Mouse (Mus musculus) neural tube, embryonic 15.5 days (tissue): ENCODE results near the gene Adgrl3. TPM values are rescaled to one million over a fixed set of nuclear protein-coding genes. Genes with fewer than 3 reads are reported as not detected.

ENCODE experiments used
- ATAC-seq: fragments of 200-750 bp; cut with Nextera tagmentation; 2 replicates; pipeline ENCODE4 v1.8.0; 2017; ENCODE audit warnings: mild to moderate bottlenecking, moderate TSS enrichment, moderate library complexity; ENCODE audit not compliant: low FRiP score
- H3K27ac ChIP-seq: fragments of 300-500 bp; sonication (generic); replicated peaks from 2 replicates; pipeline ENCODE4 v1.5.1; 2015; ENCODE audit warnings: mild to moderate bottlenecking, inconsistent platforms
- H3K27me3 ChIP-seq: fragments of 300-500 bp; sonication (generic); replicated peaks from 2 replicates; pipeline ENCODE4 v1.6.1; 2015; ENCODE audit warnings: inconsistent platforms
- H3K36me3 ChIP-seq: fragments of 300-500 bp; sonication (generic); 2 replicates; pipeline ENCODE4 v1.6.1; 2015; ENCODE audit warnings: inconsistent platforms
- H3K4me1 ChIP-seq: fragments of 300-500 bp; sonication (generic); 2 replicates; pipeline ENCODE4 v1.6.1; 2015; ENCODE audit warnings: inconsistent platforms
- H3K4me2 ChIP-seq: fragments of 300-500 bp; sonication (generic); 2 replicates; pipeline ENCODE4 v1.6.1; 2015; ENCODE audit warnings: inconsistent platforms, mild to moderate bottlenecking, moderate library complexity
- H3K4me3 ChIP-seq: fragments of 300-500 bp; sonication (generic); replicated peaks from 2 replicates; pipeline ENCODE4 v1.5.1; 2015; ENCODE audit warnings: mild to moderate bottlenecking, inconsistent platforms
- H3K9ac ChIP-seq: fragments of 300-500 bp; sonication (generic); replicated peaks from 2 replicates; pipeline ENCODE4 v1.6.1; 2015; ENCODE audit warnings: mild to moderate bottlenecking, inconsistent platforms
- H3K9me3 ChIP-seq: fragments of 300-500 bp; sonication (generic); replicated peaks from 2 replicates; pipeline ENCODE4 v1.6.1; 2016; ENCODE audit warnings: inconsistent platforms
- WGBS: fragments of 180-500 bp; shearing (Covaris S2); methylation state at CpG from one replicate; pipeline ENCODE4 v1.1.7; 2015; ENCODE audit warnings: mixed read lengths; 5-methylcytosine and 5-hydroxymethylcytosine counted together
- polyA plus RNA-seq: library from polyadenylated mRNA; unstranded; fragments of >200 nt; fragmentation: Nextera tagmentation; extraction: Ambion mirVana; gene quantifications from 2 replicates; pipeline ENCODE4 v1.2.1, GENCODE M21; 2015

Adgrl3 gene
- polyA plus RNA-seq, 1 experiment from 2014 or later = 65.4 TPM

DNA sequence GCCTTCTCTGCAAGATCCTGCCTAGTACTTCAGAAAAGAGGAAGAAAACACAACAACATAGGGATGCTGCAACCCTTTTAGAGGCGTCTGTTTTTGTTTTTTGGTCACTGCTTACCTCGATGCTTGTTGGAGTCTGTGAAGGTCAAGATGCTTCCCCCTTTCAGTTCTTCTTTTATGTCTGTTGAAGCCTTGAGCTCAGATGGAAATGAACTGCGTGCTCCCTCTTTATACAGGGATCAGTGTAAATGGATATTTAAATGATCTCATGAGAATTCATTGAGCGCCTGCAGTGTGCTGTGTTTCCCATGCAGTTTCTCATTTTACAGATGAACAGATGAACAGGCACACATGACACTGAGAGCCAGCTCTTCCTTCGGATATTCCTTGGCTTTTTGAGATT, 136.9 kb downstream of the Adgrl3 start:
- Histone ChIP-seq H3K4me1 (peaks cover 16% of the 10 kb centered on the region), H3K9ac (no peak overlapping the region), H3K36me3 (no peaks in the 10 kb centered on the region), H3K9me3 (no peaks in the 10 kb centered on the region), H3K4me3 (no peak overlapping the region), H3K27me3 (no peaks in the 10 kb centered on the region), H3K4me2 (no peak overlapping the region), H3K27ac (0 out of 2 replicates have a peak overlapping the region, but pooled peaks have one; percentile 13)
- WGBS = 29% methylated on average over 5 of the region's 5 CpGs
- ATAC-seq = 0 out of 2 replicates have a peak, but pooled peaks have one; percentile 5

DNA sequence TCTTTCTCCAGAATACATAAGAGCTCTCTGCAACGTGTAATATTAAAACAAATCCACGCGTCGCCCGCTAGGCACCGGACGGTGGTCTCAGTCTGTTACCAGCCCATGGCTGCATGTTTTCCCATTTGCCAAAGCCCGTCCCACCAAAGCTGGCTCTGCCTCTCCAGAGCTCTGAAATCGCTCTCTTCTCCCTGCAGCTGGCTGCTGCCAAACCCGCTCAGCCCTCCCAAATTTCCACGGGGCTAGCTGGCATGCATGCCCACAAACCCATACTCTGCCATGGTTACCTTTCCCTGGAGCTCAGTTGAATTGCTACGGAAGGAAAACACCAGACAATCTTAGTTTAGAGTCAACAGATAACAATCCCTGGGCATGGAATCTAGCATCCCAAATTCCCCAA, 139.1 kb downstream of the Adgrl3 start:
- no peaks in the 10 kb centered on the region for H3K27me3 ChIP-seq
- no peak overlapping the region for H3K9ac ChIP-seq
- peaks cover 16% of the 10 kb centered on the region for H3K4me1 ChIP-seq
- no peaks in the 10 kb centered on the region for H3K9me3 ChIP-seq
- no peak overlapping the region for H3K27ac ChIP-seq
- no peak overlapping the region for H3K4me2 ChIP-seq
- H3K36me3 ChIP-seq = no peaks in the 10 kb centered on the region
- no peak overlapping the region for H3K4me3 ChIP-seq
- WGBS = 82% methylated on average over 12 of the region's 12 CpGs
- 0 out of 2 replicates have a peak, but pooled peaks have one; percentile 16 for ATAC-seq

DNA sequence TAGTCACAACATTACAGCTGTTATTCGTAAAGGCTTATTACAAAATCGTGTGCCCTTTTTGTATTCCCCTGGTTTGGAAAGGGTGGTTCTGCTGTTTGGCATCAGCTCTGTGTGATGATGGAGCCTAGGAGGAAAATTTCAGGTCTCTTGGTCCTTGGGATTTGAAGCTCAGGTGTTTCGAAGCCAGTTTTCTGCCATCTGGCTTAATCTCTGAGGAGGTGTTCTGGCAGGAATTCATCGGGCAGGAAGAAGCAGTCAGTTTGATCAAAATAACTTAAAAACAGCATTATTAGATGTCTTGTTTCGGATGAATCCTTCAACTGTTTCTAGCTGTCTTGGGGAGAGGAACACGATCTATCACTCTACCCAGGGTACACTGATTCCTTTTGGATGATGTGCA, 140.5 kb downstream of the Adgrl3 start:
- Histone ChIP-seq H3K9me3 (no peaks in the 10 kb centered on the region), H3K27me3 (no peaks in the 10 kb centered on the region), H3K4me2 (no peak overlapping the region), H3K4me3 (no peak overlapping the region), H3K4me1 (peaks cover 16% of the 10 kb centered on the region), H3K36me3 (no peaks in the 10 kb centered on the region), H3K27ac (no peak overlapping the region), H3K9ac (no peak overlapping the region)
- 70% methylated on average over 6 of the region's 6 CpGs for WGBS
- no peak for ATAC-seq

DNA sequence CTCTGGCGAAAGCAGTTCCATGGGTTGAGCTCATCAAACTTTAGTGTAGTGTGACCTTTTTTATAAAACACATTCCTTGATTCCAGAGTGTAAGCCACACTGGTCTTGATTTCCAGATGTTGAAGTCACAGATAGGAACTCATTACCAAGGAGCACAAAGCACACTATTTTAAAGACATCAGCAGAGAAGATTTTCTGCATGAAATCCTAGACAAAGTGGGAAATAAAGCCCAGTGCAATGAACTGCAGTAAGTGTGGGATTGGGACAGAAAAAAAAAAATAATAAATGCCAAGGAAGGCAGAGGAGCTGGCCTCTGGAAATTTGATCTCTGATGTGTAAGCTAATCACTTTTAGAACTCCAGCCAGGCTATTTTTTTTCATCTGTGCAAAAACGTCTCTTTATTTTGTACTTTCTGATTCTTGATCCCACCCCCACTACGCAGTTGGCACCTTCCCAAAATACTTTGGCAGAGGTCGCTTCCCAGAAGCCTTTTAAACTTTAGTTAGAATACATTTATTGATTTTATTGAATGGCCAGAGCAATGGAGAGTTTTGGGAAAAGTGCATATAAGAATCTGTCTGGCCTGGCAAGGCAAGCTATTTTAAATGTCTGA, 169.0 kb downstream of the Adgrl3 start:
- Histone ChIP-seq H3K4me3 (no peak overlapping the region), H3K36me3 (no peaks in the 10 kb centered on the region), H3K9ac (no peak overlapping the region), H3K27me3 (no peaks in the 10 kb centered on the region), H3K4me2 (no peak overlapping the region), H3K9me3 (no peaks in the 10 kb centered on the region), H3K4me1 (peaks cover 7% of the 10 kb centered on the region; the same call in 1 of the 2 replicates), H3K27ac (0 out of 2 replicates have a peak overlapping the region, but pooled peaks have one; percentile 13)
- no peak for ATAC-seq
- WGBS = 57% methylated on average over 4 of the region's 4 CpGs

DNA sequence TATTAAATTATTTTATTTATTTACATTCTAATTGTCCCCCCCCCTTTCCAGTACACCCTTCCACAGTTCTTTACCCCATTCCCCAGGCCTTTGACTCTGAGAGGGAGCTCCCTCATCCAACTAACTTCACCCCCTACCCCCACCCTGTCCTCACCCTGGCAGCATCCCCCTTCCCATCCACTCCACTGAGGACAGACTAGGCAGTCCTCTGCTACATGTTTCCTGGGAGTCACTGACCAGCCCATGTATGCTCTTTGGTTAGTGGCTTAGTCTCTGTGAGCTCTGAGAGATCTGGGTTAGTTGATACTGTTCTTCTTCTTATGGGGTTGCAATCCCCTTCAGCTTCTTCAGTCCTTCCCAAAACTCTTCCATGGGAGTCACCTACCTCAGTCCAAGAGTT, 180.4 kb downstream of the Adgrl3 start:
- no peaks in the 10 kb centered on the region for H3K27me3 ChIP-seq
- no peak overlapping the region for H3K4me3 ChIP-seq
- no peak for ATAC-seq
- H3K9ac ChIP-seq = no peak overlapping the region
- no peaks in the 10 kb centered on the region for H3K36me3 ChIP-seq
- H3K4me1 ChIP-seq = no peaks in the 10 kb centered on the region
- H3K27ac ChIP-seq = no peak overlapping the region
- no peaks in the 10 kb centered on the region for H3K9me3 ChIP-seq
- H3K4me2 ChIP-seq = no peak overlapping the region

DNA sequence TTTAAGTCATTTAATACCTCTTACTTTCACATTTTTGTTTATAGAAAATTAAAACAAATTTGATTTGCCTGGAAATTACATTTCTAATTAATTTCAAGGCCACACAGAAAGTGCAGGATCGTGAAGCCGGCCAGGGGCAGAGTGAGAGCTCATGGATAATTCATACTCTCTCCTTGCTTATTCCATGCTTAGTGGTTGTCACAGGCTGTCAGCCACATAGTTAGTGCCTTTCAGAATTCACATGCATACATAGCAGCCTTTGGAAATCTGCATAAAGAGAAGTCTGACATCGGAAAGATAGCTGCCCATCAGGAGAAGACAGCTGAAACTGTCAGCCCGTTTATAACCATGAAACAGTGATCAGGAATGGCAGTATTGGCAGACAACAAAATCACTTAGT, 181.9 kb downstream of the Adgrl3 start:
- Histone ChIP-seq H3K27me3 (no peaks in the 10 kb centered on the region), H3K9me3 (no peaks in the 10 kb centered on the region), H3K4me2 (no peak overlapping the region), H3K36me3 (no peaks in the 10 kb centered on the region), H3K27ac (no peak overlapping the region), H3K4me1 (no peaks in the 10 kb centered on the region), H3K4me3 (no peak overlapping the region), H3K9ac (no peak overlapping the region)
- no peak for ATAC-seq
- 41% methylated on average over 4 of the region's 4 CpGs for WGBS

DNA sequence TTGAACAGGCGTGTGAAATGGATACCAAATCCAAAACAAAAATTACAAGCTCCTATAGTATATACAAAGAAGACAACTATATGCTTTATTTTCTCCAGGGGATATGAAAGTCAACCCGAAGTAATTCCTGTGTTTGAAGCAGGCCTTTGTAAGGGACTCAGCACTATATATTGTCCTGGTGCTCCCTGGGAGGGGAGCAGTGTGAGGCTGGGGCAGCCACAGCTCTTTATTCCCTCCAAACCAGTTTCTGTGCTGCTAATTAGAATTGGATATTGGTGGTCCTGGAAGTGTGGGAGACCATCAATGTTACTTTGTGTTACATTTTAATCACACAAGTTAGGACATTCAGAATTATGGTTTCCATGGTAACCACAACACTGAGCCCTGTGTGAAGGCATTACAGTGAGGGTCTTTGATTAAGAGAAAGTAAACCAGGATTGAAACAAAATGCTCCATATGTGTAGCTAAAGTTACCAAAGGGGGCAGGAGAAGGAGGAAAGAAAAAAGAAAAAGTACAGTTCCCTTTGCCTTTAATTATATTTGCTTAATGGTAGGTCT, 198.6 kb downstream of the Adgrl3 start:
- no peaks in the 10 kb centered on the region for H3K9me3 ChIP-seq
- H3K4me1 ChIP-seq = peaks cover 5% of the 10 kb centered on the region; the same call in 1 of the 2 replicates
- ATAC-seq = peak; percentile 63
- no peak overlapping the region for H3K4me3 ChIP-seq
- H3K27me3 ChIP-seq = no peaks in the 10 kb centered on the region
- no peak overlapping the region for H3K27ac ChIP-seq
- H3K4me2 ChIP-seq = no peak overlapping the region
- WGBS = 29% methylated on average over 2 of the region's 2 CpGs
- H3K9ac ChIP-seq = no peak overlapping the region
- H3K36me3 ChIP-seq = no peaks in the 10 kb centered on the region

DNA sequence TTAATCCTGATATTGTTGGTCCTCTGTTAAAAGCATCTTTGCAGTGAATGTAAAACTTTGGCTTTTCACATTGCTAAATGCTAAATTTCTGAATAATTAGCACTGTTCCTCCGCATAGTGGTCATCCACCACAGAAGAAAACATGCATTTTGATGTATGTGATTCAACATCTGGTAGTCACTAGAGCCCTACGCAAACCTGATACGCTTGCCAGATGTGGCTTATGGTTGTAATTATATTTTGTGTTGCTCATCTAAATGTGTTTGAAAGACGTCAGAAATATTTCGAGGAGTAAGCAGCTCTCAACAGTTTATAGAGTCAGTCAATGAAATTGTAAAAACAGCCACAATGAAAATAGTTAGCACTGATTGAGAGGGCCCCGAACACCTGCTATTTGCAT, 204.5 kb downstream of the Adgrl3 start:
- Histone ChIP-seq H3K27me3 (no peaks in the 10 kb centered on the region), H3K9me3 (no peaks in the 10 kb centered on the region), H3K4me3 (no peak overlapping the region), H3K9ac (no peak overlapping the region), H3K27ac (no peak overlapping the region), H3K36me3 (no peaks in the 10 kb centered on the region), H3K4me2 (no peak overlapping the region), H3K4me1 (no peaks in the 10 kb centered on the region)
- 77% methylated on average over 6 of the region's 6 CpGs for WGBS
- no peak for ATAC-seq

DNA sequence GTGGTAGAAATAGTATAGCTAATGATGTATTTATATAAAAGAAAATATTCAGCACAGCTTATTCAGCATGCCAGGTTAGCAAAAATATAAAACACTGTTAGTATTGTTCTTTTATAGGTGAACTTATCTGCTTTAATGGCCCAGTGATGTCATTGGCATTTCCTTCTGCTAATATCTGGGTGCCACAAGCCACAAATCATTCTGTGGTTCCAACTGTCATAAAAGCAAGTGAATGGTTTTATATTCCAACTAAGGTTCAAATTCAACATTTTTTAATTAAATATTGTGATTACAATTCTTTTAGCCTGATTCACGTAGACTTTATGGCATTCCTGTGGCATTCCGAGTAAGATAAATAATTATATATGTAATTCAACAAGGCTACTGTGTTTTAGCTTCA, 205.5 kb downstream of the Adgrl3 start:
- no peak overlapping the region for H3K9ac ChIP-seq
- no peaks in the 10 kb centered on the region for H3K9me3 ChIP-seq
- H3K4me2 ChIP-seq = no peak overlapping the region
- no peaks in the 10 kb centered on the region for H3K36me3 ChIP-seq
- H3K27me3 ChIP-seq = no peaks in the 10 kb centered on the region
- no peak for ATAC-seq
- H3K4me1 ChIP-seq = no peaks in the 10 kb centered on the region
- 89% methylated on average over 2 of the region's 2 CpGs for WGBS
- H3K4me3 ChIP-seq = no peak overlapping the region
- no peak overlapping the region for H3K27ac ChIP-seq

DNA sequence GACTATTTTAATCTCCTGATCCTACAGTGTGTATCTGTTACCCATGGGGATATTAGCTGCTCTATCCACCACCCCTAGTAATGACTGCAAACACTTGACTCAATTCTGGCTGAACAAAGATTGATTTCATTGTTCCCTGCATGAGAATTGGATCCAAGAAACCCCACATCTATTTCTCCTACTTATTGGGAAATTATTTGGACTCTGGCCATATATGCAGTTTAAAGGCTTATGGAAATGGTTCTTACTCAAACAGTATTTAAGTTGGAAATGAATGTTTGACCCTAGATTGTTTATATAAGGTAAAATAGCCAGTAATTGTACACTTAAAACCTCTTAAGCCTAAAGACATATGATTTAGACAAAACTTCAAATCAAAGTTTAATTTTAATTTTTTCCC, 207.3 kb downstream of the Adgrl3 start:
- no peaks in the 10 kb centered on the region for H3K4me1 ChIP-seq
- no peak overlapping the region for H3K27ac ChIP-seq
- no peak overlapping the region for H3K4me3 ChIP-seq
- H3K9me3 ChIP-seq = no peaks in the 10 kb centered on the region
- no peak for ATAC-seq
- H3K9ac ChIP-seq = no peak overlapping the region
- H3K27me3 ChIP-seq = no peaks in the 10 kb centered on the region
- no peaks in the 10 kb centered on the region for H3K36me3 ChIP-seq
- no peak overlapping the region for H3K4me2 ChIP-seq

DNA sequence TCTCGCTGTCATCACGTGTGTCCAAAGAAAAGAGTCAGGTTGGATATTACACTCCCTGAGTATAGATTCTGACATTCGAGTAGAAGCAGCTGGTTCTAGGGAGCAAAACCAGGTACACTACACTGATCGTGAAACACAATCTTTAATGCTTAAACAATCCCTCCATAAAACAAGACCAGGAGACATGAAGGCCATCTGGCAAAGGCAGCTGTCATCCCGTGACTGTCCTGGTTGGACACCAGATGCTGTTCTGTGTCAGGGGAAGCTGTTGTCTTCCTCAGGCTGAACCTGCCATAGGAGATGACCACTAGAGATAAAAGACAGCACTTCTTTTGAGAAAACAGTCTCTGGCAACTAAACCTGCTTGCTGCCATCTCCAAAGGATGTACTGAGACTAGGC, 228.8 kb downstream of the Adgrl3 start:
- Histone ChIP-seq H3K4me2 (no peak overlapping the region), H3K27ac (no peak overlapping the region), H3K36me3 (no peaks in the 10 kb centered on the region), H3K4me3 (no peak overlapping the region), H3K9ac (no peak overlapping the region), H3K27me3 (no peaks in the 10 kb centered on the region), H3K4me1 (no peaks in the 10 kb centered on the region), H3K9me3 (no peaks in the 10 kb centered on the region)
- no peak for ATAC-seq
- WGBS = 68% methylated on average over 5 of the region's 5 CpGs

DNA sequence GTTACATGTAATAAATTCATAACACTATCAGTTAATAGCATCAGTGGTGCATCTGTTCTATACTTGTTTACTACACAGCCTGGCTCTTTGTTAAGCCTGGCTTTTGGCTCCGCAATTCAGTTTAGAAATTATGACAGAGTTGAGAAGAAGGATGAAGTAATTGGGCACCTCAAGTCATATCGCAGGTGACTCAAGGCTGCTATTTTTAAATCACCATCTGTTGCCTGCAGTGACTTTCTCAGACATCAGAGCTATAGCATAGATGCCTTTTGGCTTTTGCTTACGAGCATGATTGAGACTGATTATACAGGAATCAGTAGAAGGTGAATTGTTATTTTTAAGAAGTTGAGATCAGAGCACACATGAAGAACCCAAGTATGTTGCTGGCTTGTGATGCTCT, 236.2 kb downstream of the Adgrl3 start:
- H3K9ac ChIP-seq = no peak overlapping the region
- ATAC-seq = no peak
- no peak overlapping the region for H3K27ac ChIP-seq
- H3K4me1 ChIP-seq = no peaks in the 10 kb centered on the region
- WGBS = 90% methylated on average over 3 of the region's 3 CpGs
- H3K36me3 ChIP-seq = no peaks in the 10 kb centered on the region
- no peaks in the 10 kb centered on the region for H3K27me3 ChIP-seq
- H3K4me2 ChIP-seq = no peak overlapping the region
- H3K9me3 ChIP-seq = no peaks in the 10 kb centered on the region
- no peak overlapping the region for H3K4me3 ChIP-seq
